Mouse (Mus musculus) retina, adult 2 months (tissue): ENCODE results near the gene Tmem179.

Experiments
- DNase-seq: peaks from one replicate; pipeline ENCODE4 v3.0.0-alpha.2; 2012; ENCODE audit warnings: low read depth, low spot score

Tmem179 gene

GRCm38 (mm10) chr12:112463750-112464444 is 52.6 kb downstream of the Tmem179 start:
- no peak for DNase-seq

GRCm38 (mm10) chr12:112463209-112463608 is 53.3 kb downstream of the Tmem179 start:
- DNase-seq = no peak

GRCm38 (mm10) chr12:112462423-112462822 is 54.1 kb downstream of the Tmem179 start:
- DNase-seq = no peak

- no peak for DNase-seq
These were observed 58.7 kb downstream of the Tmem179 start for GRCm38 (mm10) chr12:112457839-112458238.

GRCm38 (mm10) chr12:112456144-112456713 is 60.3 kb downstream of the Tmem179 start:
- DNase-seq = no peak

- DNase-seq = no peak
These were observed 64.7 kb downstream of the Tmem179 start for GRCm38 (mm10) chr12:112451826-112452225.

GRCm38 (mm10) chr12:112451381-112451780 is 65.2 kb downstream of the Tmem179 start:
- no peak for DNase-seq

- no peak for DNase-seq
These were observed 65.7 kb downstream of the Tmem179 start for GRCm38 (mm10) chr12:112450883-112451282.
